Mouse (Mus musculus): Measurements from ENCODE around the gene Ppef1. TPM values are rescaled to one million over a fixed set of nuclear protein-coding genes. Genes with fewer than 3 reads are reported as not detected.

Gene Ppef1
- polyA plus RNA-seq, 1 experiment, result 1.1 TPM

- TF ChIP-seq E2F4 (IDR thresholded peaks at IDR 0.05; ENCODE audit: insufficient read depth) (no peak), TCF3 (IDR thresholded peaks at IDR 0.05; ENCODE audit: insufficient read length, low read depth) (no peak), MAX (IDR thresholded peaks at IDR 0.05; ENCODE audit: low read depth) (no peak), REST (IDR thresholded peaks at IDR 0.05; ENCODE audit: insufficient read depth, insufficient read length) (no peak)
Measured at GRCm38 (mm10) chrX:160669992-160670391, 65.6 kb downstream of the Ppef1 start.

GRCm38 (mm10) chrX:160610882-160611644, 124.5 kb downstream of the Ppef1 start:
- Histone ChIP-seq H3K4me3 (no peak overlapping the region), H3K4me2 (ENCODE audit: low read depth) (no peak overlapping the region), H3K79me2 (ENCODE audit: control insufficient read depth, insufficient read depth) (no peaks in the 10 kb centered on the region), H3K27me3 (ENCODE audit: control insufficient read depth, insufficient read depth, insufficient read length) (no peaks in the 10 kb centered on the region), H3ac (ENCODE audit: control insufficient read depth, insufficient read length) (no peak overlapping the region), H3K36me3 (ENCODE audit: control insufficient read depth, insufficient read depth) (no peaks in the 10 kb centered on the region)
- TF ChIP-seq MYOG (IDR thresholded peaks at IDR 0.05; ENCODE audit: control insufficient read depth in 1 of 3, insufficient read depth in 1 of 3, insufficient read length in 2 of 3, low read depth in 2 of 3), result no peak

More at GRCm38 (mm10) chrX:160669992-160670391, 65.6 kb downstream of the Ppef1 start:
- Histone ChIP-seq H3K4me2 (ENCODE audit: low read depth) (no peak overlapping the region), H3K27me3 (ENCODE audit: control insufficient read depth, insufficient read depth, insufficient read length) (no peaks in the 10 kb centered on the region), H3K79me2 (ENCODE audit: control insufficient read depth, insufficient read depth) (no peaks in the 10 kb centered on the region), H3K36me3 (ENCODE audit: control insufficient read depth, insufficient read depth) (no peaks in the 10 kb centered on the region), H3ac (ENCODE audit: control insufficient read depth, insufficient read length) (no peak overlapping the region), H3K4me3 (no peak overlapping the region)

GRCm38 (mm10) chrX:160610482-160610881, 125.1 kb downstream of the Ppef1 start:
- Histone ChIP-seq H3K4me2 (ENCODE audit: low read depth) (no peak overlapping the region), H3K79me2 (ENCODE audit: control insufficient read depth, insufficient read depth) (no peaks in the 10 kb centered on the region), H3K4me3 (no peak overlapping the region), H3K36me3 (ENCODE audit: control insufficient read depth, insufficient read depth) (no peaks in the 10 kb centered on the region), H3K27me3 (ENCODE audit: control insufficient read depth, insufficient read depth, insufficient read length) (no peaks in the 10 kb centered on the region), H3ac (ENCODE audit: control insufficient read depth, insufficient read length) (no peak overlapping the region)
- TF ChIP-seq CEBPB (IDR thresholded peaks at IDR 0.05; ENCODE audit: insufficient read depth, poor library complexity, severe bottlenecking), result no peak
- no peak for TF ChIP-seq MYOD1 (IDR thresholded peaks at IDR 0.05; ENCODE audit: control insufficient read depth in 1 of 3, insufficient read length in 2 of 3, low read depth in 2 of 3)
- no peak for TF ChIP-seq USF1 (IDR thresholded peaks at IDR 0.05; ENCODE audit: low read depth)
- TF ChIP-seq POLR2AphosphoS2 (IDR thresholded peaks at IDR 0.05; ENCODE audit: insufficient read length, low read depth), result no peak
- no peak for TF ChIP-seq POLR2A (IDR thresholded peaks at IDR 0.05; ENCODE audit: insufficient read length, low read depth)
- no peak for TF ChIP-seq REST (IDR thresholded peaks at IDR 0.05; ENCODE audit: insufficient read depth, insufficient read length)
- TF ChIP-seq E2F4 (IDR thresholded peaks at IDR 0.05; ENCODE audit: insufficient read depth), result no peak
- TF ChIP-seq TCF12 (IDR thresholded peaks at IDR 0.05; ENCODE audit: insufficient read depth, poor library complexity, severe bottlenecking), result no peak
- no peak for TF ChIP-seq TCF3 (IDR thresholded peaks at IDR 0.05; ENCODE audit: insufficient read length, low read depth)
- TF ChIP-seq MYOG (IDR thresholded peaks at IDR 0.05; ENCODE audit: control insufficient read depth in 1 of 3, insufficient read depth in 1 of 3, insufficient read length in 2 of 3, low read depth in 2 of 3), result no peak
- TF ChIP-seq MAX (IDR thresholded peaks at IDR 0.05; ENCODE audit: low read depth), result no peak
- TF ChIP-seq SRF (IDR thresholded peaks at IDR 0.05; ENCODE audit: control insufficient read depth, insufficient read length, low read depth), result no peak

GRCm38 (mm10) chrX:160609849-160610248, 125.7 kb downstream of the Ppef1 start:
- H3K36me3 ChIP-seq (ENCODE audit: control insufficient read depth, insufficient read depth), result no peaks in the 10 kb centered on the region
- no peak overlapping the region for H3K4me2 ChIP-seq (ENCODE audit: low read depth)
- H3K27me3 ChIP-seq (ENCODE audit: control insufficient read depth, insufficient read depth, insufficient read length), result no peaks in the 10 kb centered on the region
- no peak overlapping the region for H3ac ChIP-seq (ENCODE audit: control insufficient read depth, insufficient read length)
- TF ChIP-seq MAX (IDR thresholded peaks at IDR 0.05; ENCODE audit: low read depth), result no peak
- no peak for TF ChIP-seq MYOG (IDR thresholded peaks at IDR 0.05; ENCODE audit: control insufficient read depth in 1 of 3, insufficient read depth in 1 of 3, insufficient read length in 2 of 3, low read depth in 2 of 3)
- TF ChIP-seq TCF3 (IDR thresholded peaks at IDR 0.05; ENCODE audit: insufficient read length, low read depth), result no peak
- no peak for TF ChIP-seq CEBPB (IDR thresholded peaks at IDR 0.05; ENCODE audit: insufficient read depth, poor library complexity, severe bottlenecking)
- TF ChIP-seq MYOD1 (IDR thresholded peaks at IDR 0.05; ENCODE audit: control insufficient read depth in 1 of 3, insufficient read length in 2 of 3, low read depth in 2 of 3), result no peak
- no peak for TF ChIP-seq USF1 (IDR thresholded peaks at IDR 0.05; ENCODE audit: low read depth)
- TF ChIP-seq POLR2AphosphoS2 (IDR thresholded peaks at IDR 0.05; ENCODE audit: insufficient read length, low read depth), result no peak
- no peak for TF ChIP-seq POLR2A (IDR thresholded peaks at IDR 0.05; ENCODE audit: insufficient read length, low read depth)
- no peak overlapping the region for H3K4me3 ChIP-seq
- H3K79me2 ChIP-seq (ENCODE audit: control insufficient read depth, insufficient read depth), result no peaks in the 10 kb centered on the region

- no peak overlapping the region for H3K4me3 ChIP-seq
- H3K79me2 ChIP-seq (ENCODE audit: control insufficient read depth, insufficient read depth), result no peaks in the 10 kb centered on the region
- peak overlapping the region; percentile 69 for H3K4me2 ChIP-seq (ENCODE audit: low read depth)
- no peak overlapping the region for H3ac ChIP-seq (ENCODE audit: control insufficient read depth, insufficient read length)
- H3K36me3 ChIP-seq (ENCODE audit: control insufficient read depth, insufficient read depth), result no peaks in the 10 kb centered on the region
- H3K27me3 ChIP-seq (ENCODE audit: control insufficient read depth, insufficient read depth, insufficient read length), result no peaks in the 10 kb centered on the region
- TF ChIP-seq MAX (IDR thresholded peaks at IDR 0.05; ENCODE audit: low read depth), result no peak
- no peak for TF ChIP-seq POLR2AphosphoS2 (IDR thresholded peaks at IDR 0.05; ENCODE audit: insufficient read length, low read depth)
- no peak for TF ChIP-seq REST (IDR thresholded peaks at IDR 0.05; ENCODE audit: insufficient read depth, insufficient read length)
- no peak for TF ChIP-seq USF1 (IDR thresholded peaks at IDR 0.05; ENCODE audit: low read depth)
- TF ChIP-seq POLR2A (IDR thresholded peaks at IDR 0.05; ENCODE audit: insufficient read length, low read depth), result no peak
- TF ChIP-seq CEBPB (IDR thresholded peaks at IDR 0.05; ENCODE audit: insufficient read depth, poor library complexity, severe bottlenecking), result no peak
- TF ChIP-seq MYOD1 (IDR thresholded peaks at IDR 0.05; ENCODE audit: control insufficient read depth in 1 of 3, insufficient read length in 2 of 3, low read depth in 2 of 3), result no peak
- TF ChIP-seq MYOG (IDR thresholded peaks at IDR 0.05; ENCODE audit: control insufficient read depth in 1 of 3, insufficient read depth in 1 of 3, insufficient read length in 2 of 3, low read depth in 2 of 3), result no peak
- no peak for TF ChIP-seq TCF12 (IDR thresholded peaks at IDR 0.05; ENCODE audit: insufficient read depth, poor library complexity, severe bottlenecking)
- no peak for TF ChIP-seq TCF3 (IDR thresholded peaks at IDR 0.05; ENCODE audit: insufficient read length, low read depth)
- no peak for TF ChIP-seq SRF (IDR thresholded peaks at IDR 0.05; ENCODE audit: control insufficient read depth, insufficient read length, low read depth)
- TF ChIP-seq E2F4 (IDR thresholded peaks at IDR 0.05; ENCODE audit: insufficient read depth), result no peak
Measured at GRCm38 (mm10) chrX:160603981-160604541, 131.5 kb downstream of the Ppef1 start.
